Mouse (Mus musculus) liver, embryonic 15.5 days (tissue): ENCODE results near the gene Dppa2. TPM values are rescaled to one million over a fixed set of nuclear protein-coding genes. Genes with fewer than 3 reads are reported as not detected.

Source experiments
- ATAC-seq: fragments of 200-750 bp; cut with Nextera tagmentation; 2 replicates; pipeline ENCODE4 v1.8.0; 2017; ENCODE audit warnings: moderate number of reproducible peaks, mild to moderate bottlenecking, moderate library complexity; ENCODE audit not compliant: insufficient read depth
- H3K27ac ChIP-seq: fragments of 300-500 bp; sonication (generic); replicated peaks from 2 replicates; pipeline ENCODE4 v1.5.1; 2015; ENCODE audit warnings: mild to moderate bottlenecking, inconsistent platforms
- H3K27me3 ChIP-seq: fragments of 300-500 bp; sonication (generic); 2 replicates; pipeline ENCODE4 v1.6.1; 2015; ENCODE audit warnings: mild to moderate bottlenecking, inconsistent platforms
- H3K36me3 ChIP-seq: fragments of 300-500 bp; sonication (generic); replicated peaks from 2 replicates; pipeline ENCODE4 v1.6.1; 2015; ENCODE audit warnings: moderate library complexity, mild to moderate bottlenecking, inconsistent platforms
- H3K4me1 ChIP-seq: fragments of 300-500 bp; sonication (generic); replicated peaks from 2 replicates; pipeline ENCODE4 v1.6.1; 2015; ENCODE audit warnings: inconsistent platforms
- H3K4me2 ChIP-seq: fragments of 300-500 bp; sonication (generic); 2 replicates; pipeline ENCODE4 v1.6.1; 2015; ENCODE audit warnings: moderate library complexity, mild to moderate bottlenecking, inconsistent platforms
- H3K4me3 ChIP-seq: fragments of 300-500 bp; sonication (generic); replicated peaks from 2 replicates; pipeline ENCODE4 v1.5.1; 2015; ENCODE audit warnings: mild to moderate bottlenecking, inconsistent platforms
- H3K9ac ChIP-seq: fragments of 300-500 bp; sonication (generic); 2 replicates; pipeline ENCODE4 v1.6.1; 2015; ENCODE audit warnings: moderate library complexity, mild to moderate bottlenecking, inconsistent platforms
- H3K9me3 ChIP-seq: fragments of 300-500 bp; sonication (generic); replicated peaks from 2 replicates; pipeline ENCODE4 v1.6.1; 2016; ENCODE audit warnings: inconsistent platforms
- WGBS: fragments of 180-500 bp; shearing (Covaris S2); methylation state at CpG from one replicate; pipeline ENCODE4 v1.1.7; 2015; ENCODE audit warnings: mixed read lengths; ENCODE audit not compliant: insufficient replicate concordance; 5-methylcytosine and 5-hydroxymethylcytosine counted together
- polyA plus RNA-seq: library from polyadenylated mRNA; unstranded; fragments of >200 nt; fragmentation: Nextera tagmentation; extraction: Ambion mirVana; gene quantifications from 2 replicates; pipeline ENCODE4 v1.2.1, GENCODE M21; 2015

Gene Dppa2
- not detected in 2 replicates for polyA plus RNA-seq

GRCm38 (mm10) chr16:48303509-48303908, at the start of gene Dppa2:
Gene Dppa2 (plus strand): TSS chr16:48303908.
- no peak within 1 kb of the TSS for H3K27ac ChIP-seq
- H3K27me3 ChIP-seq = no peaks in the 10 kb centered on the region
- no peaks in the 10 kb centered on the region for H3K36me3 ChIP-seq
- no peak within 1 kb of the TSS for H3K9ac ChIP-seq
- H3K4me1 ChIP-seq = no peaks in the 10 kb centered on the region
- no peak for ATAC-seq
- 64% methylated on average over 7 of the region's 7 CpGs for WGBS
- H3K9me3 ChIP-seq = no peaks in the 10 kb centered on the region
- H3K4me3 ChIP-seq = no peak within 1 kb of the TSS
- no peak within 1 kb of the TSS for H3K4me2 ChIP-seq

DNA sequence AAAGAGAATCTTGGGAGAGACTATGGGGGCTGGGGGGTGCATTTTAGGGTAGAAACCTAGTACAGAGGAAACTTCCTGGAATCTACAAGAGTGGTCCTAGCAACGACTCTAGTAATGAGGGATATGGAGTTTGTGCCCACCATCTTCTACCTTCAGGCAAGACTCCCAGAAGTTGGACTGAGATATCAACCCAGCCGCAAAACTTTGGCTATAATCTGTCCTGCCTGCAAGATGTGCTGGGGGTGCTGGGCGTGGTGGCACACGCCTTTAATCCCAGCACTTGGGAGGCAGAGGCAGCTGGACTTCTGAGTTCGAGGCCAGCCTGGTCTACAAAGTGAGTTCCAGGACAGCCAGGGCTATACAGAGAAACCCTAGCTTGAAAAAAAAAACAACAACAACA, 49.1 kb upstream of the Dppa2 start:
- no peak for ATAC-seq
- Histone ChIP-seq H3K4me2 (no peak overlapping the region), H3K9me3 (no peaks in the 10 kb centered on the region), H3K27ac (no peak overlapping the region), H3K9ac (no peak overlapping the region), H3K4me3 (no peak overlapping the region), H3K27me3 (no peaks in the 10 kb centered on the region), H3K36me3 (no peaks in the 10 kb centered on the region), H3K4me1 (peaks cover 35% of the 10 kb centered on the region)
- WGBS = 44% methylated on average over 5 of the region's 5 CpGs

- H3K36me3 ChIP-seq = no peaks in the 10 kb centered on the region
- H3K4me2 ChIP-seq = no peak overlapping the region
- H3K27ac ChIP-seq = no peak overlapping the region
- H3K4me3 ChIP-seq = no peak overlapping the region
- no peak overlapping the region for H3K9ac ChIP-seq
- 15% methylated on average over 4 of the region's 4 CpGs for WGBS
- ATAC-seq = no peak
- peaks cover 9% of the 10 kb centered on the region for H3K4me1 ChIP-seq
- no peaks in the 10 kb centered on the region for H3K27me3 ChIP-seq
- H3K9me3 ChIP-seq = no peaks in the 10 kb centered on the region
Observed at GRCm38 (mm10) chr16:48259519-48259918, 44.2 kb upstream of the Dppa2 start.

DNA sequence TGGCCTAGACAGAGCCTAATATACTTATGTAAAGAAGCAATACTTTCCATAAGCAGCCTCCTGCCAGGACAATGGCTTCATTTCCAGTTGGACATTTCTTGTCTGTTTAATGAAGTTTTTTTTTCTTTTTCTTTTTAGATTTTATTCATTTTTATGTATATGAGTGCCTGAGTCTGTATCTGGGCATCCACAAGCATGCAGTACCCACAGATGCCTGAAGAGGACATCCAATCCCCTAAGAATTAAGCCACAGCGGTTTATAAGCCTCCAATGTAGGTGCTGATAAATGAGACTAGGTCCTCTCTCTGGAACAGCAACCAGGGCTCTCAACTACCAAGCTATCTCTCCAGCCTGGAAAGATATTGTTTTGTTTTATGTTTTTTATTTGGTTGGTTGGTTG, 40.8 kb upstream of the Dppa2 start:
- Histone ChIP-seq H3K4me2 (no peak overlapping the region), H3K4me3 (no peak overlapping the region), H3K9me3 (no peaks in the 10 kb centered on the region), H3K4me1 (no peaks in the 10 kb centered on the region), H3K9ac (no peak overlapping the region), H3K27ac (no peak overlapping the region), H3K27me3 (no peaks in the 10 kb centered on the region), H3K36me3 (no peaks in the 10 kb centered on the region)
- 50% methylated on average over 1 of the region's 1 CpGs for WGBS
- no peak for ATAC-seq

DNA sequence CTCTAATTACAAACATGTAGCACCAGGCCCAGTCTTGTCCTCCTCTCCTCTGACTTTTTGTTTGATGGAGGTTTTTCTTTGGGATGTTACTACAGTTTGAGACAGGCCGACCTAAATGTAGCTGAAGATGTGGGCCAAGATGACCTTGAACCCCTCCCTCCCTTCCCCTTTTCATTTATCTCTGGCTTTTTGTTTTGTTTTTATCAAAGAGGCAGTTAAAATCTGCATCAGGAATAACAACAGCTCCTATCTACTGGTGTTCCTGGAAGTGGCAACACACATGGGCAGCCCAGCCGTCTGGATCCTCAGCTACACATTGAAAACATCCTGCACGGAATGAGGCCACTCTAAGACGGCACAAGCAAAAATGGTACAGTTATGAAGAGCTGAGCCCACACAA, 37.9 kb upstream of the Dppa2 start:
- Histone ChIP-seq H3K4me1 (no peaks in the 10 kb centered on the region), H3K27ac (no peak overlapping the region), H3K27me3 (no peaks in the 10 kb centered on the region), H3K36me3 (no peaks in the 10 kb centered on the region), H3K9ac (no peak overlapping the region), H3K4me3 (no peak overlapping the region), H3K4me2 (no peak overlapping the region), H3K9me3 (no peaks in the 10 kb centered on the region)
- no peak for ATAC-seq
- 54% methylated on average over 4 of the region's 4 CpGs for WGBS

GRCm38 (mm10) chr16:48276940-48277339, 26.8 kb upstream of the Dppa2 start:
- 51% methylated on average over 4 of the region's 4 CpGs for WGBS
- Histone ChIP-seq H3K27ac (no peak overlapping the region), H3K4me2 (no peak overlapping the region), H3K4me3 (no peak overlapping the region), H3K9ac (no peak overlapping the region), H3K36me3 (no peaks in the 10 kb centered on the region), H3K9me3 (no peaks in the 10 kb centered on the region), H3K4me1 (no peaks in the 10 kb centered on the region), H3K27me3 (no peaks in the 10 kb centered on the region)
- ATAC-seq = no peak

GRCm38 (mm10) chr16:48280883-48281282, 22.8 kb upstream of the Dppa2 start:
- H3K4me2 ChIP-seq = no peak overlapping the region
- H3K4me1 ChIP-seq = no peaks in the 10 kb centered on the region
- ATAC-seq = no peak
- no peaks in the 10 kb centered on the region for H3K9me3 ChIP-seq
- no peaks in the 10 kb centered on the region for H3K36me3 ChIP-seq
- WGBS = 56% methylated on average over 4 of the region's 4 CpGs
- no peak overlapping the region for H3K4me3 ChIP-seq
- H3K27ac ChIP-seq = no peak overlapping the region
- no peak overlapping the region for H3K9ac ChIP-seq
- no peaks in the 10 kb centered on the region for H3K27me3 ChIP-seq

- Histone ChIP-seq H3K27me3 (no peaks in the 10 kb centered on the region), H3K9ac (no peak overlapping the region), H3K4me3 (no peak overlapping the region), H3K4me1 (no peaks in the 10 kb centered on the region), H3K4me2 (no peak overlapping the region), H3K36me3 (no peaks in the 10 kb centered on the region), H3K27ac (no peak overlapping the region), H3K9me3 (no peaks in the 10 kb centered on the region)
- ATAC-seq = no peak
- 31% methylated on average over 1 of the region's 1 CpGs for WGBS
Observed at GRCm38 (mm10) chr16:48282801-48283200, 20.9 kb upstream of the Dppa2 start.

DNA sequence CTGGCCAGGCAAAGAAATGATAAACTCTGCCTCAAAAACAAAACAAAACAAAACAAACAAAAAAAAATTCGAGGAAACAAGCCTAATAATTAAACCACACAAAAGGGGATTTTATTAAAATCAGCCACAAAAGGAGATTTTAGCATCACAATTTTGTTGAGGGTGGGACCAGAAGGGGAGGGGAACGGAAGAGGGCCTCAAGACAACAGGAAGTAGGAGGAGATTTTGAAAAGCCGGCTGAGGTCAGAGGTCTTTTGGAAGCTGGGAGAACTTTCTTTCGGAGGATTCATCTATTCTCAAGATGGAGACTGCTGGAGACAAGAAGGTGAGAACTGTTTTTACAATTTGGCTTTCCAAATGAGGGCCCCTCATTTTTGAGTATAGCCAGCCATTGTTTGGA, 20.2 kb upstream of the Dppa2 start, which contains the start of gene Dppa4:
TSS of gene Dppa4 (plus strand) at position 217 of the 400 bp plus-strand sequence.
- WGBS = 52% methylated on average over 4 of the region's 4 CpGs
- Histone ChIP-seq H3K36me3 (no peaks in the 10 kb centered on the region), H3K9me3 (no peaks in the 10 kb centered on the region), H3K27me3 (no peaks in the 10 kb centered on the region), H3K4me3 (no peak within 1 kb of the TSS), H3K9ac (no peak within 1 kb of the TSS), H3K4me2 (no peak within 1 kb of the TSS), H3K4me1 (no peaks in the 10 kb centered on the region), H3K27ac (no peak within 1 kb of the TSS)
- no peak for ATAC-seq

GRCm38 (mm10) chr16:48285517-48285916, 18.2 kb upstream of the Dppa2 start:
- no peak overlapping the region for H3K4me2 ChIP-seq
- no peak overlapping the region for H3K9ac ChIP-seq
- 60% methylated on average over 4 of the region's 4 CpGs for WGBS
- H3K4me1 ChIP-seq = no peaks in the 10 kb centered on the region
- no peak for ATAC-seq
- no peaks in the 10 kb centered on the region for H3K36me3 ChIP-seq
- no peaks in the 10 kb centered on the region for H3K9me3 ChIP-seq
- H3K4me3 ChIP-seq = no peak overlapping the region
- H3K27ac ChIP-seq = no peak overlapping the region
- no peaks in the 10 kb centered on the region for H3K27me3 ChIP-seq

DNA sequence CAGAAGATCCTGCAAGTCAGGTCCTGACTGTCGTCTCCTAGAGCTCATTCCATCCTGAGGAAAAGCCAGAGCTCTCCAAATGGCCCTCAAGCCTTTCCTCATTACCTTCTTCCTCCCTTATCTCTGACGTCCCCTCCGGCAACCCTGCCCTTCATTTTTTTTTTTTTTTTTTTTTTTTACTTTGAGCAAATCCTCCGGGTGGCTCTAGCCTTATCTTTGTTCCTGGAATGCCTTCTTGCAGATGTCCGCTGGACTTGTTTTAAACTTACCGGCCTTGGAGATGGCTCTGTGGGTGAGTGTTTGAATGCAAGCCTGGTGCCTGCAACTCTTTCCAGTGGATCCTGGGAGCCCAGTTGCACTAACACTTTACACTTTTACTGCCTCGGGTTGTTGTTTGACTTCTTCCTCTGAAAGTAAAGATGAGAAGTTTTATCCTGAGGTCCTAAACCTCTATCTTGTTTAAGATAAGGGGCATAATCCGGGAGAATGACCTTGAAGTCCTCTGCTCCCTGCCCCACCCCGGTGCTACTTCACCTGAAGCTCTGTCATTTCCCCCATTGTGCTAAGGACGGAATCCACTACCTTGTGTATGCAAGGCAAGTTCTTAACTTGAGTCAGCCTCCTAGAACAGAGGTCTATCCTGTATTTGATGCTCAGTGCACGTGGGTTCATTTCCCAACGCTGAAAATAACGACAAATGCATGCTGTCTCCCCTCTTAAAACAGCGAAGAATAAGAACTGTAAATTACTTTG, 6.1 kb upstream of the Dppa2 start:
- no peak overlapping the region for H3K27ac ChIP-seq
- no peak overlapping the region for H3K4me3 ChIP-seq
- H3K27me3 ChIP-seq = no peaks in the 10 kb centered on the region
- no peak overlapping the region for H3K9ac ChIP-seq
- H3K4me1 ChIP-seq = no peaks in the 10 kb centered on the region
- H3K36me3 ChIP-seq = no peaks in the 10 kb centered on the region
- no peaks in the 10 kb centered on the region for H3K9me3 ChIP-seq
- WGBS = 31% methylated on average over 14 of the region's 14 CpGs
- ATAC-seq = no peak
- H3K4me2 ChIP-seq = no peak overlapping the region

DNA sequence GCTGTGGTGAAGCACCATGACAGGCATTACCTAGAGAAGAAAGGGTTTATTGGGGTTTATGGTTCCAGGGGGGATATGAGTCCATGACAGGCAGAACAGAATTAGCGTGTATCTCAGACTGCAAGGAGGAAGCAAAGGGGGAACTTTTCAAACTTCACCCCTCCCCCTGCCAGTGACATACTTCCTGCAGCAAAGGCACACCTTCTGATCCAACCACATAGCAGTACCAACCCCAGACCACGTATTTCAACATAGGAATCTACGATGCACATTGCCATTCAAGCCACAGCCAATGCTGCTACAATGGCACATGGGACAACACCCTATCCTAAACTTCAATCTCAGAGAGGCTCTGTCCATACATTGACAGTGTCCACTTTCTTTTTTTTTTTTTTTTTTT, 3.8 kb upstream of the Dppa2 start:
- no peaks in the 10 kb centered on the region for H3K36me3 ChIP-seq
- WGBS = 23% methylated on average over 3 of the region's 3 CpGs

More for the DNA sequence above, 3.8 kb upstream of the Dppa2 start:
- H3K4me3 ChIP-seq = no peak overlapping the region
- no peaks in the 10 kb centered on the region for H3K4me1 ChIP-seq
- no peak overlapping the region for H3K27ac ChIP-seq
- no peaks in the 10 kb centered on the region for H3K27me3 ChIP-seq
- no peak overlapping the region for H3K4me2 ChIP-seq
- ATAC-seq = no peak
- H3K9ac ChIP-seq = no peak overlapping the region
- no peaks in the 10 kb centered on the region for H3K9me3 ChIP-seq
